Mouse (Mus musculus) bone marrow, adult 2 months (tissue): ENCODE measurements around the gene Mzf1. TPM values are rescaled to one million over a fixed set of nuclear protein-coding genes. Genes with fewer than 3 reads are reported as not detected.

Source experiments
- H3K27ac ChIP-seq: fragments of 200-500 bp; 2 replicates; pipeline ENCODE4 v1.5.1; 2012; ENCODE audit warnings: low read depth, mild to moderate bottlenecking, control low read depth, inconsistent platforms, low read length; ENCODE audit not compliant: control insufficient read depth, poor library complexity, insufficient read depth
- H3K4me1 ChIP-seq: fragments of 200-500 bp; 2 replicates; pipeline ENCODE4 v1.6.1; 2011; ENCODE audit warnings: low read length; ENCODE audit not compliant: control insufficient read depth, insufficient read depth
- H3K4me3 ChIP-seq: fragments of 200-500 bp; replicated peaks from 2 replicates; pipeline ENCODE3; 2011; ENCODE audit warnings: mild to moderate bottlenecking, low read depth, low read length, control low read depth; ENCODE audit not compliant: control insufficient read depth
- CTCF ChIP-seq: fragments of 200-500 bp; IDR thresholded peaks from 2 replicates; pipeline ENCODE4 v1.5.1; 2011; ENCODE audit warnings: low read length, control low read depth; ENCODE audit not compliant: control insufficient read depth, insufficient read depth
- POLR2A ChIP-seq: fragments of 200-500 bp; IDR thresholded peaks from 2 replicates; pipeline ENCODE4 v1.6.1; 2011; ENCODE audit warnings: low read depth, mild to moderate bottlenecking, control low read depth, low read length, borderline replicate concordance; ENCODE audit not compliant: control insufficient read depth
- WGBS: fragments of 180-500 bp; shearing (Covaris S2); methylation state at CpG from one replicate; pipeline ENCODE4 v1.1.7; 2018; 5-methylcytosine and 5-hydroxymethylcytosine counted together
- polyA plus RNA-seq: library from polyadenylated mRNA; stranded (reverse); fragments of >200 nt; gene quantifications from 2 replicates; pipeline ENCODE4 v1.2.4, GENCODE M21; 2011; ENCODE audit warnings: low replicate concordance; ENCODE audit not compliant: missing spikeins, insufficient read depth, insufficient read length

The Mzf1 gene
- polyA plus RNA-seq, 1 experiment, result 4.1 TPM

- Histone ChIP-seq H3K27ac (no peak overlapping the region), H3K4me3 (no peak overlapping the region), H3K4me1 (peaks cover 3% of the 10 kb centered on the region; the same call in 1 of the 2 replicates)
- no peak for TF ChIP-seq CTCF
- no peak for TF ChIP-seq POLR2A
- WGBS, result 74% methylated on average over 5 of the region's 5 CpGs
Measured at GRCm38 (mm10) chr7:13031069-13031468, 23.5 kb downstream of the Mzf1 start.

DNA sequence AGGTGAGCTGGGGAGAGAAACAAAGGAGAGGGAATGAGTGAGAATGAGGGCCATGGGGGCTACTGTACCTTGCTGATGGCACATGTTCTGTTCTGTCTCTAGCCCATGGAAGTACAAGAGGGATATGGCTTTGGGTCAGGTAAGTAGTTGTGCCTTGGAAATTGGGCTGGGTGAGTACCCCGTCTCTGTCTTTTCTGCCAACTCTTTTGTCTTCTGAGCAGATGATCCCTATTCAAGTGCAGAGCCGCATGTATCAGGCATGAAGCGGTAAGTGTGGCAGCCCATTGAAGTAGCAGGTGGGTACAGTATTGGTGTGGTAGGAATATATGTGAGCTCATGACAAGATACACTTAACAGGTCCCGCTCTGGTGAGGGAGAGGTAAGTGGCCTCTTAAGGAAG is 25.6 kb downstream of the Mzf1 start:
- WGBS, result 94% methylated on average over 4 of the region's 4 CpGs
- no peak for TF ChIP-seq CTCF
- TF ChIP-seq POLR2A, result no peak
- no peak overlapping the region for H3K4me3 ChIP-seq
- H3K27ac ChIP-seq, result no peak overlapping the region
- H3K4me1 ChIP-seq, result peaks cover 2% of the 10 kb centered on the region; the same call in 1 of the 2 replicates

GRCm38 (mm10) chr7:13025511-13026112 is 29.0 kb downstream of the Mzf1 start:
- no peak for TF ChIP-seq POLR2A
- TF ChIP-seq CTCF, result no peak
- peaks cover 4% of the 10 kb centered on the region for H3K4me1 ChIP-seq
- peak overlapping the region; percentile 65 for H3K4me3 ChIP-seq
- WGBS, result 29% methylated on average over 4 of the region's 4 CpGs
- no peak overlapping the region for H3K27ac ChIP-seq

DNA sequence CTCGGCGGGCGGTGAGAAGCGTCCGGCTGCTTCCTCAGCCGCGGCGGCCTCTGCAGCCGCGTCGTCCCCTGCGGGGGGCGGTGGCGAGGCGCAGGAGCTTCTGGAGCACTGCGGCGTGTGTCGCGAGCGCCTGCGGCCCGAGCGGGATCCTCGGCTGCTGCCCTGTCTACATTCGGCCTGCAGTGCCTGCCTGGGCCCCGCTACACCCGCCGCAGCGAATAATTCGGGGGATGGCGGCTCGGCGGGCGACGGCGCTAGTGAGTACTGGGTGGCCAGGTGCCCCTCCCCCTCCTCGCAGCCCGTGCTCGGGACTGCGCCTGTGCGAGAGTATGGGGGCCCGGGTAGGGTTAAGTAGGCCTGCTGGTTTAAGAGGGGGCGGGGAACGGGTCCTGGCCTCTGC is 29.8 kb downstream of the Mzf1 start:
- WGBS, result under 1% methylated on average over 44 of the region's 44 CpGs
- H3K4me3 ChIP-seq, result peak overlapping the region; percentile 65
- TF ChIP-seq CTCF (no peak), POLR2A (no peak)
- peaks cover 4% of the 10 kb centered on the region for H3K4me1 ChIP-seq
- H3K27ac ChIP-seq, result peak overlapping the region; percentile 99

DNA sequence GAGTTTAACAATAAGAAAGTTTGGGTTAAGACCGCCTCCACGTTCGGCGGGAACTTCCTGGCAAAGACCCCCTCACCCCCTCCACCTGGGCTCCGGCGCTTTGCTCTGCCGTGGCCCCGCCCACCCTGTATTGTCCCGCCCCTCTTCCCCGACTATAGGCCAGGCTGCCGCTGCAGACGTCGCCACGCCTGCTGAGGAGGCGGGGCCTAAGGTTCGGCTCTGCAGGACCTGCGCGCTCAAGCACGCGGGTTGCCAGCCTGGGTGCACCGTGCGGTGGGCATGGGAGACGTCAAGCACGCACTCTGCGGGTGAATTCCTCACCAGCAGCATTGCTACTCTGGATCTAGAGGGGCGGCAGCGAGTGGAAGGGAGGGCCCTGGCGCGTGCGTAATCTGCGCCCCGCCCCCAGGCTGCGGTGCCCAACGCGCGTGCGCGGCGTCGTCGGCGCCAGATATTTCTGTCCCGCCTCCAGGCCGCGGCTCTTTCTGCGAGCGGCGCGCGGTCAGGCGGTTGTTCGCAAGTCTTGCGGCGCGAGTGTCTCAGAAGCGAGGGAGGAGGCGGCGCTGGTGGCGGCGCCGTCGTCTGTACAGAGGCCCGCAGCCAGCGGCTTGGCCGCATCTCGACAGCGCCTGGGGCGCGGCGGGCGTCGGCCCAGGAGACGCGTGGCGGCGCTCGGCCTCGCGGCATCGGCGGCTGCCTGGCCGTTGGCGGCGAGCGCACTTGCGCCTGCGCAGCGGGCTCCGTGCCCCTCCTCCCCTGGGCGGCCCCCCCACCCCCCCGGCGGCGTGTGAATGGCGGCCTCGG is 30.4 kb downstream of the Mzf1 start:
- WGBS, result under 1% methylated on average over 93 of the region's 95 CpGs
- Histone ChIP-seq H3K4me1 (peaks cover 4% of the 10 kb centered on the region), H3K27ac (peak overlapping the region; percentile 99), H3K4me3 (peak overlapping the region; percentile 93)
- TF ChIP-seq POLR2A (peak; percentile 83; the same call in 1 of the 2 replicates), CTCF (no peak; the same call in 1 of the 2 replicates)

DNA sequence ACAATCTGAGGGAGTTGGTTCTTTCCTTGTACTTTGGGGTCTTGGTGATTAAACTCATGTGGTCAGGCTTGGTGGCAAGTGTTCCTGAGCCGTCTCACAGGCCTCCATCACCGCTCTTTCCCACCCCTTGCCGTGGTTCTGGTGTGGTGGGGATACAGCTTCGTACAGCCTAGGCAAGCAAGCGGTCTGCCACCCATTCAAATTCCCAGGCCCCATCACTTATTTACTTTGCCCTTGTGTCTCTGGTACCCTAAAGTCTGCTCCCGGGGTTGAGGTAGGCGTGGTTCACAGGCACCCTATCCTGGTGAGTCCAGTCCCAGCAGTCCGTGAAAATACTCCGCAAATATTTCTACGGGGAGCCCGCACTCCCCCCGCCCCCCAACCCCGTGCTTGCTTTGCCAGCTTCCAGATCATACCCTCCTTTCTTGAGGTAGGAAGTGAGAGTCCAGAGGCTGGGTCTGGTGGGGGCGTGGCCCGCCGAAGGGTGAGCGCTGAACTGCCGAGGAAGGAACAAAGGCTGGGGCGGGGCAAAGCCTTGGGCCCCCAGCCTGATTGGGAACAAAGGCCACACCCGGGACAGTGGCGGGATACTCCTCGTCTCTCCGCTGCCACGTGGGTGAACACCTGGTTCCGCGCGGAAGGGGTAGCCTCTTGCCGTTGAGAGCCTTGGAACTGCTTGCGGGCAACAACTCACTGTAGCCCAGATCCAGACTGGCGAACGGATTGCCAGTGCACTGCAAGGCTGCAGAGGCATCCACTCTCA is 31.6 kb downstream of the Mzf1 start:
- peak overlapping the region; percentile 68 for H3K27ac ChIP-seq
- WGBS, result 3% methylated on average over 31 of the region's 31 CpGs
- TF ChIP-seq POLR2A (peak; percentile 51; the same call in 1 of the 2 replicates), CTCF (no peak)
- peak overlapping the region; percentile 63 for H3K4me3 ChIP-seq
- peaks cover 4% of the 10 kb centered on the region for H3K4me1 ChIP-seq

DNA sequence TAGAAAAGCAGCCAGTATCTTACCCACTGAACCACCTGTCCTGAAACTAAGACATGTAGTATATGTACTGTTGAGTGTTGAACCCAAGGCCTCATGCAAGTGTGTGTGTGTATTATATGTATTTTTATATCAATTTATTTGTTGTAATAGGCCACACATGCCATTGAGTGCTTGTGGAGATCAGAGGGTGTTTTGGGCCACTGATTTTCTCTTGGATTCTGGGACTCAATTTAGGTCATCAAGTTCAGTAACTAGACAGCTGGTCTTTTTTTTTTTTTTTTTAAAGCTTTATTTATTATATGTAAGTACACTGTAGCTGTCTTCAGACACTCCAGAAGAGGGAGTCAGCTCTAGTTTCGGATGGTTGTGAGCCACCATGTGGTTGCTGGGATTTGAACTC is 39.3 kb downstream of the Mzf1 start:
- no peak overlapping the region for H3K27ac ChIP-seq
- TF ChIP-seq POLR2A (no peak), CTCF (no peak)
- 74% methylated on average over 1 of the region's 1 CpGs for WGBS
- H3K4me3 ChIP-seq, result no peak overlapping the region
- no peaks in the 10 kb centered on the region; the same call in 1 of the 2 replicates for H3K4me1 ChIP-seq

DNA sequence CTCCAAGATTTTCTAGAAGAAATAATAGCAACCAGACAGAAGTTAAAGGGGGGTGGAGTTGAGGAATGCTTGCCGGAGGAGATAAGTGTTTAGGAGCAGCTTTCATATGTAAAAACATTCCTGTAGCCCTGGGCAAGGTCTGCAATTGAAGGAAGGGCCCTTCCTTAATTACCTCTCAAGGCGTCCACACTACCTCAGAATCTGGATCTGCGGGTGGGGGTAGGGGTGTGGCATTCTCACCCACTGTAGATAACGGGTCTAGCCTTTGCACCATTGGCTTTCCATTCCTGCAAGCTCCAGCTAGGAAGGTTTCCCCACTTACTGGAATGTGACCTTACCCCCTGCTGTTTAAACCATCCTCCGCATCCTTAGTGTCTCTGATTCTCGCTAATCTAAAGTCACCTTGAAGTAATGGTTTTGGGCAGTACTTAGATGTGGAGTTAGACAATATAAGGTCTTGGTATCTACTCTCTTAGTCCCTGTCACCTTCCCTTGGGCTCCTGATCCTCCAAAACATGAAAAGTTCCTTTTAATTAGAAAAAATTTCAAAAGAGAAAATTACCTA is 40.2 kb downstream of the Mzf1 start:
- H3K4me3 ChIP-seq, result no peak overlapping the region
- 82% methylated on average over 6 of the region's 6 CpGs for WGBS
- TF ChIP-seq CTCF (no peak), POLR2A (no peak)
- H3K4me1 ChIP-seq, result no peaks in the 10 kb centered on the region; the same call in 1 of the 2 replicates
- no peak overlapping the region for H3K27ac ChIP-seq
